Mouse (Mus musculus) adrenal gland, postnatal 25 days (tissue): ENCODE results near the gene Tex10. TPM values are rescaled to one million over a fixed set of nuclear protein-coding genes. Genes with fewer than 3 reads are reported as not detected.
A peak's percentile ranks its signal among the peaks of the same experiment; 100 is the strongest.

Experiments
- DNase-seq: peaks from one replicate; pipeline ENCODE4 v3.0.0; 2021; ENCODE audit warnings: mixed read lengths
- total RNA-seq: library from RNA; stranded (reverse); gene quantifications from 2 replicates; pipeline ENCODE4 v1.2.3, GENCODE M21; 2021

The Tex10 gene
- total RNA-seq, 1 experiment from 2014 or later: 30.9 TPM

- DNase-seq: no peak
Measured at GRCm38 (mm10) chr4:48403066-48403640, 70.1 kb downstream of the Tex10 start.

- no peak for DNase-seq
Measured at GRCm38 (mm10) chr4:48396949-48397348, 76.3 kb downstream of the Tex10 start.

GRCm38 (mm10) chr4:48382506-48382905 lies 90.8 kb downstream of the Tex10 start:
- no peak for DNase-seq

GRCm38 (mm10) chr4:48380940-48381339 lies 92.3 kb downstream of the Tex10 start:
- peak; percentile 64 for DNase-seq

Other genes starting within 250 kb of the Tex10 start
- 53.1 and 63.1 TPM in 2 replicates for gene Erp44, start 193.9 kb downstream of the Tex10 start, total RNA-seq
- 13.6 and 15.3 TPM in 2 replicates for gene Invs, start 193.7 kb downstream of the Tex10 start, total RNA-seq
- gene Msantd3, start 66.5 kb upstream of the Tex10 start, total RNA-seq: 15.7 and 15.8 TPM in 2 replicates
- gene Tmeff1, start 111.7 kb upstream of the Tex10 start, total RNA-seq: 11.1 and 16.5 TPM in 2 replicates
- gene Cavin4, start 190.1 kb upstream of the Tex10 start, total RNA-seq: 0.24 and 0.57 TPM in 2 replicates